Mouse (Mus musculus): ENCODE results near the gene Phlpp1. TPM values are rescaled to one million over a fixed set of nuclear protein-coding genes. Genes with fewer than 3 reads are reported as not detected.

The Phlpp1 gene
- polyA plus RNA-seq, 1 experiment from 2014 or later: 6.5 TPM

- Histone ChIP-seq H3K27me3 (ENCODE audit: control insufficient read depth, insufficient read depth, low read length) (no peaks in the 10 kb centered on the region), H3K27ac (ENCODE audit: low read depth, low read length) (no peak overlapping the region), H3K9ac (ENCODE audit: low read length) (no peak overlapping the region), H3K4me1 (ENCODE audit: control insufficient read depth, insufficient read depth, low read length) (no peaks in the 10 kb centered on the region), H3K4me3 (ENCODE audit: low read depth, low read length) (no peak overlapping the region), H3K36me3 (ENCODE audit: control insufficient read depth, insufficient read depth, low read length) (peaks cover 5% of the 10 kb centered on the region), H3K4me2 (ENCODE audit: low read depth) (no peak overlapping the region), H3K9me3 (ENCODE audit: control insufficient read depth, low read length) (no peaks in the 10 kb centered on the region)
- 97% methylated on average over 6 of the region's 6 CpGs for WGBS
- ATAC-seq (ENCODE audit: insufficient read depth, low FRiP score, low TSS enrichment) (no peak), DNase-seq (ENCODE audit: low spot score) (no peak)
Measured at GRCm38 (mm10) chr1:106393072-106393471, 221.5 kb downstream of the Phlpp1 start.

GRCm38 (mm10) chr1:106394678-106395077, 223.1 kb downstream of the Phlpp1 start:
- H3K9me3 ChIP-seq (ENCODE audit: control insufficient read depth, low read length): no peaks in the 10 kb centered on the region
- peaks cover 5% of the 10 kb centered on the region for H3K36me3 ChIP-seq (ENCODE audit: control insufficient read depth, insufficient read depth, low read length)
- no peaks in the 10 kb centered on the region for H3K4me1 ChIP-seq (ENCODE audit: control insufficient read depth, insufficient read depth, low read length)
- no peak for DNase-seq (ENCODE audit: low spot score)
- no peak for ATAC-seq (ENCODE audit: insufficient read depth, low FRiP score, low TSS enrichment)
- H3K27me3 ChIP-seq (ENCODE audit: control insufficient read depth, insufficient read depth, low read length): no peaks in the 10 kb centered on the region
- no peak overlapping the region for H3K27ac ChIP-seq (ENCODE audit: low read depth, low read length)
- H3K9ac ChIP-seq (ENCODE audit: low read length): no peak overlapping the region
- no peak overlapping the region for H3K4me3 ChIP-seq (ENCODE audit: low read depth, low read length)
- H3K4me2 ChIP-seq (ENCODE audit: low read depth): no peak overlapping the region
- WGBS: 88% methylated on average over 2 of the region's 2 CpGs

- peak; percentile 78 for ATAC-seq (ENCODE audit: insufficient read depth, low FRiP score, low TSS enrichment)
- peak; percentile 64 for DNase-seq (ENCODE audit: low spot score)
- no peaks in the 10 kb centered on the region for H3K27me3 ChIP-seq (ENCODE audit: control insufficient read depth, insufficient read depth, low read length)
- no peak overlapping the region for H3K9ac ChIP-seq (ENCODE audit: low read length)
- H3K4me1 ChIP-seq (ENCODE audit: control insufficient read depth, insufficient read depth, low read length): no peaks in the 10 kb centered on the region
- H3K4me3 ChIP-seq (ENCODE audit: low read depth, low read length): no peak overlapping the region
- no peak overlapping the region for H3K27ac ChIP-seq (ENCODE audit: low read depth, low read length)
- 4% methylated on average over 2 of the region's 2 CpGs for WGBS
- H3K36me3 ChIP-seq (ENCODE audit: control insufficient read depth, insufficient read depth, low read length): peaks cover 5% of the 10 kb centered on the region
- H3K9me3 ChIP-seq (ENCODE audit: control insufficient read depth, low read length): no peaks in the 10 kb centered on the region
- no peak overlapping the region for H3K4me2 ChIP-seq (ENCODE audit: low read depth)
Measured at GRCm38 (mm10) chr1:106395476-106395875, 223.9 kb downstream of the Phlpp1 start.

- Histone ChIP-seq H3K9me3 (ENCODE audit: control insufficient read depth, low read length) (no peaks in the 10 kb centered on the region), H3K36me3 (ENCODE audit: control insufficient read depth, insufficient read depth, low read length) (no peaks in the 10 kb centered on the region), H3K27me3 (ENCODE audit: control insufficient read depth, insufficient read depth, low read length) (no peaks in the 10 kb centered on the region), H3K4me1 (ENCODE audit: control insufficient read depth, insufficient read depth, low read length) (no peaks in the 10 kb centered on the region), H3K9ac (ENCODE audit: low read length) (no peak overlapping the region), H3K27ac (ENCODE audit: low read depth, low read length) (no peak overlapping the region), H3K4me3 (ENCODE audit: low read depth, low read length) (no peak overlapping the region), H3K4me2 (ENCODE audit: low read depth) (no peak overlapping the region)
- WGBS: 82% methylated on average over 11 of the region's 11 CpGs
- DNase-seq (ENCODE audit: low spot score) (no peak), ATAC-seq (ENCODE audit: insufficient read depth, low FRiP score, low TSS enrichment) (no peak)
Measured at GRCm38 (mm10) chr1:106400900-106401634, 229.5 kb downstream of the Phlpp1 start.

- no peak overlapping the region for H3K4me3 ChIP-seq (ENCODE audit: low read depth, low read length)
- ATAC-seq (ENCODE audit: insufficient read depth, low FRiP score, low TSS enrichment): no peak
- H3K4me2 ChIP-seq (ENCODE audit: low read depth): no peak overlapping the region
- no peaks in the 10 kb centered on the region for H3K4me1 ChIP-seq (ENCODE audit: control insufficient read depth, insufficient read depth, low read length)
- H3K9ac ChIP-seq (ENCODE audit: low read length): no peak overlapping the region
- WGBS: 64% methylated on average over 6 of the region's 6 CpGs
- no peak for DNase-seq (ENCODE audit: low spot score)
- no peak overlapping the region for H3K27ac ChIP-seq (ENCODE audit: low read depth, low read length)
- no peaks in the 10 kb centered on the region for H3K27me3 ChIP-seq (ENCODE audit: control insufficient read depth, insufficient read depth, low read length)
- no peaks in the 10 kb centered on the region for H3K36me3 ChIP-seq (ENCODE audit: control insufficient read depth, insufficient read depth, low read length)
- H3K9me3 ChIP-seq (ENCODE audit: control insufficient read depth, low read length): no peaks in the 10 kb centered on the region
Measured at GRCm38 (mm10) chr1:106403011-106403501, 231.5 kb downstream of the Phlpp1 start.

- ATAC-seq (ENCODE audit: insufficient read depth, low FRiP score, low TSS enrichment) (no peak), DNase-seq (ENCODE audit: low spot score) (no peak)
- no peaks in the 10 kb centered on the region for H3K4me1 ChIP-seq (ENCODE audit: control insufficient read depth, insufficient read depth, low read length)
- H3K27me3 ChIP-seq (ENCODE audit: control insufficient read depth, insufficient read depth, low read length): no peaks in the 10 kb centered on the region
- no peak overlapping the region for H3K9ac ChIP-seq (ENCODE audit: low read length)
- no peaks in the 10 kb centered on the region for H3K36me3 ChIP-seq (ENCODE audit: control insufficient read depth, insufficient read depth, low read length)
- WGBS: 88% methylated on average over 1 of the region's 1 CpGs
- no peak overlapping the region for H3K4me2 ChIP-seq (ENCODE audit: low read depth)
- no peak overlapping the region for H3K27ac ChIP-seq (ENCODE audit: low read depth, low read length)
- H3K4me3 ChIP-seq (ENCODE audit: low read depth, low read length): no peak overlapping the region
- H3K9me3 ChIP-seq (ENCODE audit: control insufficient read depth, low read length): no peaks in the 10 kb centered on the region
Measured at GRCm38 (mm10) chr1:106406852-106407251, 235.3 kb downstream of the Phlpp1 start.

- Histone ChIP-seq H3K4me3 (ENCODE audit: low read depth, low read length) (no peak overlapping the region), H3K4me1 (ENCODE audit: control insufficient read depth, insufficient read depth, low read length) (no peaks in the 10 kb centered on the region), H3K9ac (ENCODE audit: low read length) (no peak overlapping the region), H3K9me3 (ENCODE audit: control insufficient read depth, low read length) (no peaks in the 10 kb centered on the region), H3K36me3 (ENCODE audit: control insufficient read depth, insufficient read depth, low read length) (no peaks in the 10 kb centered on the region), H3K27ac (ENCODE audit: low read depth, low read length) (no peak overlapping the region), H3K4me2 (ENCODE audit: low read depth) (no peak overlapping the region), H3K27me3 (ENCODE audit: control insufficient read depth, insufficient read depth, low read length) (no peaks in the 10 kb centered on the region)
- DNase-seq (ENCODE audit: low spot score) (no peak), ATAC-seq (ENCODE audit: insufficient read depth, low FRiP score, low TSS enrichment) (no peak)
- whole genome bisulfite sequencing: 79% methylated on average over 7 of the region's 7 CpGs
Measured at GRCm38 (mm10) chr1:106407963-106408440, 236.4 kb downstream of the Phlpp1 start.

GRCm38 (mm10) chr1:106410858-106411257, 239.3 kb downstream of the Phlpp1 start:
- Histone ChIP-seq H3K27ac (ENCODE audit: low read depth, low read length) (no peak overlapping the region), H3K9me3 (ENCODE audit: control insufficient read depth, low read length) (no peaks in the 10 kb centered on the region), H3K4me3 (ENCODE audit: low read depth, low read length) (no peak overlapping the region), H3K9ac (ENCODE audit: low read length) (no peak overlapping the region), H3K4me2 (ENCODE audit: low read depth) (no peak overlapping the region), H3K27me3 (ENCODE audit: control insufficient read depth, insufficient read depth, low read length) (no peaks in the 10 kb centered on the region), H3K36me3 (ENCODE audit: control insufficient read depth, insufficient read depth, low read length) (no peaks in the 10 kb centered on the region), H3K4me1 (ENCODE audit: control insufficient read depth, insufficient read depth, low read length) (no peaks in the 10 kb centered on the region)
- ATAC-seq (ENCODE audit: insufficient read depth, low FRiP score, low TSS enrichment): no peak
- WGBS: 85% methylated on average over 2 of the region's 2 CpGs
- no peak for DNase-seq (ENCODE audit: low spot score)

Data from neural tube, embryonic 11.5 days (tissue).